Mouse (Mus musculus): ENCODE results near the gene Snorc.

DNA sequence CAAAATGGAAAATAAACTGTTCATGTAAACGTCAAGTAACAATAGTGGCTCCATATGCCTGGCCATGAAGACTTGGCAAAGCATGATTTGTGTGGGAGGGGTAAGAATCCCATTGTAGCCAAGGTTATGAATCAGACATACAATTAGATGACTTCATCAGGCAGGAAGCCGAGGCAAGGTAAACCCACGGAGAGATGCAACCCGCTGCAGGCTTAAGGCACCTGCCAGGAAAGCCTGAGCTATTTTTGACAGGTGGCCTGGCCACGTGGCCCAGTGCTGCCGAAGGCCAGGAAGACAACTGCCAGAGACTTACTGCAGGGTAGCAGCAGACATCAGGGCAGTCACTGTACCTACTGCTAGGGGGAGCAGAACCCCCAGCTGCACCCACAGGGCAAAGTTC is 16.3 kb downstream of the Snorc start:
- TF ChIP-seq CTCF (IDR thresholded peaks at IDR 0.05; ENCODE audit: low read depth) (no peak), EP300 (IDR thresholded peaks at IDR 0.05; ENCODE audit: low read depth) (no peak)

Data from liver, postnatal 0 days (tissue).